Comparison of ENCODE assay signal across 8 mouse cellular contexts in the genomic region with DNA sequence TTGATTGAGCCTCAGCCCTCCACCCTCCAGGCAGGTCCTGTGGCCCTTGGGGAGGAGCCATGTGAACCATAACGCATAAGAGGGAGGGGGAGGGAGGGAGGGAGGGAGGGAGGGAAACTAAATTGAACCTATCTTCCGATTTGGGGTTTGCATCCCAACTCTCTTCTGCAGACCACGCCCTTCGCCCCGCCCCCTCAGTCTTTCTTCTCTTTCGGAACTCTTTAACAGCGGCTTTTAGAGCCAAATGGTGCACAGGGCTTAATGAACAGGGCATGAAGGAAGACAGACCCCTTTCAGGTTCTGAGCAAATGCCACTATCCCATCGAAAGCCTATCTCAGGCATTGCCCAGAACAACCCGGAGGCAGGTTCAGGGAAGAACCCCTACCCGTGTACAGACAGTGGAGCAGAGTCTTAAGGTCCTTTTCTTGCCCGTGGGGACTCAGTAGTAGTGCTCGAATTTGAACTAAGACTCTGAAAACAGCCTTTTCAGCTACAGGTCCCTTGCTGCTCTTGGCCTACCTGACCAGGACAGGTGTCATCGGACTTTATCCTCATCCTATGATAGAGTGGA. TPM values are rescaled to one million over a fixed set of nuclear protein-coding genes. Genes with fewer than 3 reads are reported as not detected.
DNase-seq lines count a peak whose midpoint lies in the region; ATAC-seq lines count a peak whose summit lies in the region.

No protein-coding gene starts in this region.

- H3K36me3 ChIP-seq in forebrain, embryonic 15.5 days: no peaks in the 10 kb centered on the region
- no peaks in the 10 kb centered on the region for H3K36me3 ChIP-seq in neural tube, embryonic 12.5 days

- peak overlapping the region; percentile 73 for H3K4me2 ChIP-seq in forebrain, embryonic 15.5 days (replicated peaks)
- peak overlapping the region; percentile 75 for H3K4me2 ChIP-seq in neural tube, embryonic 12.5 days (replicated peaks)

- H3K4me1 ChIP-seq in forebrain, embryonic 15.5 days: peaks cover 28% of the 10 kb centered on the region
- H3K4me1 ChIP-seq in neural tube, embryonic 12.5 days: peaks cover 23% of the 10 kb centered on the region

- no peaks in the 10 kb centered on the region for H3K27me3 ChIP-seq in forebrain, embryonic 15.5 days
- H3K27me3 ChIP-seq in neural tube, embryonic 12.5 days (replicated peaks): no peaks in the 10 kb centered on the region; the same call in 1 of the 2 replicates

- peak; percentile 41 for ATAC-seq in forebrain, embryonic 15.5 days (replicated peaks)
- ATAC-seq in neural tube, embryonic 12.5 days (ENCODE audit: low FRiP score, low read depth): peak; percentile 34; the same call in 1 of the 2 replicates

- H3K27ac ChIP-seq in forebrain, embryonic 15.5 days (replicated peaks): peak overlapping the region; percentile 86
- 0 out of 2 replicates have a peak overlapping the region, but pooled peaks have one; percentile 39 for H3K27ac ChIP-seq in neural tube, embryonic 12.5 days

- H3K4me3 ChIP-seq in forebrain, embryonic 15.5 days: peak overlapping the region; percentile 54
- H3K4me3 ChIP-seq in neural tube, embryonic 12.5 days: peak overlapping the region; percentile 44

- WGBS in forebrain, embryonic 15.5 days: under 1% methylated on average over 13 of the region's 13 CpGs
- WGBS in neural tube, embryonic 12.5 days: 1% methylated on average over 13 of the region's 13 CpGs

- peak overlapping the region; percentile 87 for H3K9ac ChIP-seq in forebrain, embryonic 15.5 days (replicated peaks)
- H3K9ac ChIP-seq in neural tube, embryonic 12.5 days: peak overlapping the region; percentile 71

- DNase-seq in thymus, postnatal 36 days: peak; percentile 16 to 22
- DNase-seq in thymus, adult 18-20 months: no peak
- peak; percentile 24 for DNase-seq in liver
- DNase-seq in gastrocnemius, postnatal 4 days (ENCODE audit: low spot score in 2 of 2): no peak
- DNase-seq in cerebellum, adult 18-20 months: no peak
- no peak for DNase-seq in adrenal gland, postnatal 14 days

- no peaks in the 10 kb centered on the region for H3K9me3 ChIP-seq in forebrain, embryonic 15.5 days
- no peaks in the 10 kb centered on the region for H3K9me3 ChIP-seq in neural tube, embryonic 12.5 days

RNA-seq across cellular contexts. Expression of gene Zfp663, which starts 0.6 kb away (rescaled TPM):
- 6.5 and 7.6 TPM in 2 replicates for polyA plus RNA-seq in forebrain, embryonic 15.5 days (2015; fragmentation: Nextera tagmentation; extraction: Ambion mirVana)
- 5.4 and 6.3 TPM in 2 replicates for polyA plus RNA-seq in neural tube, embryonic 12.5 days (2016; fragmentation: Nextera tagmentation; extraction: Ambion mirVana)
- total RNA-seq in gastrocnemius, postnatal 4 days (2021): under 1 TPM in 1 of 2 experiments, not detected in 1; 0.29 TPM
- not detected in 2 replicates for total RNA-seq in adrenal gland, postnatal 14 days (2021)

RNA-seq across cellular contexts. Expression of gene Zfp334, which starts 20.1 kb away (rescaled TPM):
- polyA plus RNA-seq in forebrain, embryonic 15.5 days (2015; fragmentation: Nextera tagmentation; extraction: Ambion mirVana): 12.5 and 12.6 TPM in 2 replicates
- polyA plus RNA-seq in neural tube, embryonic 12.5 days (2016; fragmentation: Nextera tagmentation; extraction: Ambion mirVana): 18.1 and 18.8 TPM in 2 replicates
- 1 to 10 TPM; 5.3 to 6.0 TPM for total RNA-seq in gastrocnemius, postnatal 4 days (2021)
- 5.0 and 5.8 TPM in 2 replicates for total RNA-seq in adrenal gland, postnatal 14 days (2021)

RNA-seq across cellular contexts. Expression of gene Ocstamp, which starts 32.3 kb away (rescaled TPM):
- 0.05 TPM in 1 of 2 replicates, not detected in the other for polyA plus RNA-seq in forebrain, embryonic 15.5 days (2015; fragmentation: Nextera tagmentation; extraction: Ambion mirVana)
- 0.10 TPM in 1 of 2 replicates, not detected in the other for polyA plus RNA-seq in neural tube, embryonic 12.5 days (2016; fragmentation: Nextera tagmentation; extraction: Ambion mirVana)
- under 1 TPM in 1 of 2 experiments, not detected in 1; 0.10 TPM for total RNA-seq in gastrocnemius, postnatal 4 days (2021)
- 0.11 TPM in 1 of 2 replicates, not detected in the other for total RNA-seq in adrenal gland, postnatal 14 days (2021)

RNA-seq across cellular contexts. Expression of gene Elmo2, which starts 41.7 kb away (rescaled TPM):
- 99.6 and 101 TPM in 2 replicates for polyA plus RNA-seq in forebrain, embryonic 15.5 days (2015; fragmentation: Nextera tagmentation; extraction: Ambion mirVana)
- 84.4 and 87.0 TPM in 2 replicates for polyA plus RNA-seq in neural tube, embryonic 12.5 days (2016; fragmentation: Nextera tagmentation; extraction: Ambion mirVana)
- 10 to 100 TPM; 27.1 to 36.9 TPM for total RNA-seq in gastrocnemius, postnatal 4 days (2021)
- total RNA-seq in adrenal gland, postnatal 14 days (2021): 26.2 and 27.8 TPM in 2 replicates

Comparison
In these comparisons a context has a peak if more than half of its experiments do, and no peak if none do; other contexts are left out.
1. DNase-seq: peak in thymus, postnatal 36 days (2 of 2) and liver (single experiment); none in thymus, adult 18-20 months (0 of 2), gastrocnemius, postnatal 4 days (0 of 2), cerebellum, adult 18-20 months (0 of 2) and adrenal gland, postnatal 14 days (single experiment).